In genomic region chr10:59949783-59950605, GRCm38 (mm10) we compare ENCODE assay signal across 8 mouse cellular contexts. TPM values are rescaled to one million over a fixed set of nuclear protein-coding genes. Genes with fewer than 3 reads are reported as not detected.
DNase-seq lines count a peak whose midpoint lies in the region; ATAC-seq and TF ChIP-seq lines count a peak whose summit lies in the region.

No protein-coding gene starts in this region.

- no peaks in the 10 kb centered on the region for H3K36me3 ChIP-seq in heart, embryonic 15.5 days
- H3K36me3 ChIP-seq in hindbrain, embryonic 11.5 days (ENCODE audit: control insufficient read depth, insufficient read depth, low read length): no peaks in the 10 kb centered on the region
- no peaks in the 10 kb centered on the region for H3K36me3 ChIP-seq in midbrain, embryonic 12.5 days

- ATAC-seq in heart, embryonic 15.5 days (replicated peaks; ENCODE audit: insufficient number of reproducible peaks, insufficient read depth, low FRiP score, low read depth): no peak
- no peak for ATAC-seq in hindbrain, embryonic 11.5 days (ENCODE audit: low FRiP score)
- ATAC-seq in midbrain, embryonic 12.5 days (ENCODE audit: low FRiP score, low read depth): no peak

- 34% methylated on average over 15 of the region's 15 CpGs for WGBS in heart, embryonic 15.5 days
- WGBS in bone marrow, adult 2 months: 52% methylated on average over 15 of the region's 15 CpGs
- WGBS in hindbrain, embryonic 11.5 days: 35% methylated on average over 15 of the region's 15 CpGs
- 44% methylated on average over 15 of the region's 15 CpGs for WGBS in midbrain, embryonic 12.5 days

- H3K27me3 ChIP-seq in heart, embryonic 15.5 days: no peaks in the 10 kb centered on the region
- H3K27me3 ChIP-seq in hindbrain, embryonic 11.5 days (ENCODE audit: control insufficient read depth, insufficient read depth, low read length): no peaks in the 10 kb centered on the region
- no peaks in the 10 kb centered on the region for H3K27me3 ChIP-seq in midbrain, embryonic 12.5 days

- H3K4me2 ChIP-seq in heart, embryonic 15.5 days: peak overlapping the region; percentile 82
- peak overlapping the region; percentile 86 for H3K4me2 ChIP-seq in hindbrain, embryonic 11.5 days (replicated peaks; ENCODE audit: low read depth, low read length)
- H3K4me2 ChIP-seq in midbrain, embryonic 12.5 days (replicated peaks): peak overlapping the region; percentile 84

- no peak for DNase-seq in heart, adult 11 months
- no peak for DNase-seq in hindbrain, embryonic 11.5 days (ENCODE audit: low spot score)
- no peak for DNase-seq in right cerebral cortex, postnatal 25 days
- DNase-seq in layer of hippocampus, adult 9-10 months (ENCODE audit: low spot score): no peak
- no peak for DNase-seq in right cerebral cortex, adult 18-20 months

- H3K9ac ChIP-seq in heart, embryonic 15.5 days: peak overlapping the region; percentile 84
- H3K9ac ChIP-seq in hindbrain, embryonic 11.5 days (ENCODE audit: low read depth, low read length): peak overlapping the region; percentile 84
- H3K9ac ChIP-seq in midbrain, embryonic 12.5 days (replicated peaks): peak overlapping the region; percentile 92

- peak; percentile 4; the same call in 1 of the 2 replicates for TF ChIP-seq CTCF in bone marrow, adult 2 months (IDR thresholded peaks at IDR 0.05; ENCODE audit: control insufficient read depth, insufficient read depth, low read length)

- TF ChIP-seq POLR2A in bone marrow, adult 2 months (IDR thresholded peaks at IDR 0.05; ENCODE audit: borderline replicate concordance, control insufficient read depth, low read depth, low read length): no peak

- no peaks in the 10 kb centered on the region for H3K9me3 ChIP-seq in heart, embryonic 15.5 days (replicated peaks)
- no peaks in the 10 kb centered on the region for H3K9me3 ChIP-seq in hindbrain, embryonic 11.5 days (ENCODE audit: control insufficient read depth, low read length)
- no peaks in the 10 kb centered on the region for H3K9me3 ChIP-seq in midbrain, embryonic 12.5 days

- peaks cover 52% of the 10 kb centered on the region for H3K4me1 ChIP-seq in heart, embryonic 15.5 days (replicated peaks)
- peaks cover 1% of the 10 kb centered on the region; the same call in 1 of the 2 replicates for H3K4me1 ChIP-seq in bone marrow, adult 2 months (ENCODE audit: control insufficient read depth, insufficient read depth, low read length)
- H3K4me1 ChIP-seq in hindbrain, embryonic 11.5 days (replicated peaks; ENCODE audit: control insufficient read depth, insufficient read depth, low read length): no peaks in the 10 kb centered on the region; the same call in 1 of the 2 replicates
- peaks cover 39% of the 10 kb centered on the region for H3K4me1 ChIP-seq in midbrain, embryonic 12.5 days

- peak overlapping the region; percentile 80 for H3K4me3 ChIP-seq in heart, embryonic 15.5 days
- peak overlapping the region; percentile 92 for H3K4me3 ChIP-seq in bone marrow, adult 2 months (replicated peaks; ENCODE audit: control insufficient read depth, low read depth, low read length)
- peak overlapping the region; percentile 67 for H3K4me3 ChIP-seq in hindbrain, embryonic 11.5 days (ENCODE audit: low read depth, low read length)
- H3K4me3 ChIP-seq in midbrain, embryonic 12.5 days: peak overlapping the region; percentile 83

- peak overlapping the region; percentile 88 for H3K27ac ChIP-seq in heart, embryonic 15.5 days
- peak overlapping the region; percentile 82 for H3K27ac ChIP-seq in bone marrow, adult 2 months (ENCODE audit: control insufficient read depth, insufficient read depth, low read depth, low read length, poor library complexity)
- no peak overlapping the region for H3K27ac ChIP-seq in hindbrain, embryonic 11.5 days (ENCODE audit: low read depth, low read length)
- peak overlapping the region; percentile 96 for H3K27ac ChIP-seq in midbrain, embryonic 12.5 days (replicated peaks)

RNA-seq across cellular contexts. Expression of gene Ddit4, which starts 1.6 kb away (rescaled TPM):
- polyA plus RNA-seq in heart, embryonic 15.5 days (2015; fragmentation: Nextera tagmentation; extraction: Ambion mirVana): 22.7 and 33.4 TPM in 2 replicates
- 19.2 and 34.2 TPM in 2 replicates for polyA plus RNA-seq in bone marrow, adult 2 months (2011; ENCODE audit: insufficient read depth, insufficient read length, low replicate concordance, missing spikeins)
- polyA plus RNA-seq in hindbrain, embryonic 11.5 days (2014; fragmentation: Nextera tagmentation; extraction: Ambion mirVana): 4.6 and 5.5 TPM in 2 replicates
- polyA plus RNA-seq in midbrain, embryonic 12.5 days (2016; fragmentation: Nextera tagmentation; extraction: Ambion mirVana): 47.6 and 51.6 TPM in 2 replicates

RNA-seq across cellular contexts. Expression of gene Ascc1, which starts 52.6 kb away (rescaled TPM):
- 36.1 and 40.6 TPM in 2 replicates for polyA plus RNA-seq in heart, embryonic 15.5 days (2015; fragmentation: Nextera tagmentation; extraction: Ambion mirVana)
- 15.8 and 18.6 TPM in 2 replicates for polyA plus RNA-seq in bone marrow, adult 2 months (2011; ENCODE audit: insufficient read depth, insufficient read length, low replicate concordance, missing spikeins)
- 41.1 and 42.9 TPM in 2 replicates for polyA plus RNA-seq in hindbrain, embryonic 11.5 days (2014; fragmentation: Nextera tagmentation; extraction: Ambion mirVana)
- polyA plus RNA-seq in midbrain, embryonic 12.5 days (2016; fragmentation: Nextera tagmentation; extraction: Ambion mirVana): 37.4 and 39.6 TPM in 2 replicates

RNA-seq across cellular contexts. Expression of gene Anapc16, which starts 52.9 kb away (rescaled TPM):
- polyA plus RNA-seq in heart, embryonic 15.5 days (2015; fragmentation: Nextera tagmentation; extraction: Ambion mirVana): 85.4 and 92.2 TPM in 2 replicates
- polyA plus RNA-seq in bone marrow, adult 2 months (2011; ENCODE audit: insufficient read depth, insufficient read length, low replicate concordance, missing spikeins): 25.2 and 32.9 TPM in 2 replicates
- polyA plus RNA-seq in hindbrain, embryonic 11.5 days (2014; fragmentation: Nextera tagmentation; extraction: Ambion mirVana): 97.1 and 115 TPM in 2 replicates
- 110 and 115 TPM in 2 replicates for polyA plus RNA-seq in midbrain, embryonic 12.5 days (2016; fragmentation: Nextera tagmentation; extraction: Ambion mirVana)
